Mouse (Mus musculus): ENCODE results near the gene Man1a2.

DNA sequence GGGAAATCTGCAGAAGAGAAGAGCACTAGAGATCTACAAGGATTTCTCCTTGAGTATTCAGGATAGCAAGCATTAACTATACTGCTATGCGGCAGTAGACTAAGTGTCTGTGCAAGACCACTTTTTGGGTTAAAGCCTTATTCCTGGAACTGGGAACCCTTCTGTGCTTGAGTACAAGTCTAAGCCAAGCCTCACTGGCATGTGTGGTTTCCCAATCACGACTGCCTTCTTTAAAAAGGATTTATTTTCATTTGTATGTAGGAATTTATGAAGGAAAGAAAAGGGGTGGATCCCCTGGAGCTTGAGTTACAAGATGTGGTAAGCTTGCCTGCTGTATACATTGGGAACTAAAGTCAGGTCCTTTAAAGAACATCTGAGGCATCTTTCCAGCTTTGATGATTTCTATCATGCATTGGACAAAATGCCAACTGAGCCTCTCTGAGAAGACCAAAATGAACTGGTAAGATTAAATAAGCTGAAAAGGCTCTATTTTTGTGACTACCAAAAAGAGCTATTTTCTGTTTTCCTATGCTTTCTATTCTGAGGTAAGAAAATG, 86.0 kb downstream of the Man1a2 start:
- TF ChIP-seq CTCF (IDR thresholded peaks at IDR 0.05; ENCODE audit: extremely low read depth, insufficient read depth, low read length), result no peak
- no peak for TF ChIP-seq POLR2A (IDR thresholded peaks at IDR 0.05; ENCODE audit: extremely low read depth, insufficient read depth, low read length)

Data from cortical plate, adult 2 months (tissue).